Mouse (Mus musculus) C2C12 (cell line): ENCODE results near the gene Zdhhc18.

Source experiments
- CEBPB ChIP-seq: IDR thresholded peaks from one replicate; pipeline ENCODE4 v1.6.1; 2011; ENCODE audit warnings: low read depth, mild to moderate bottlenecking, control low read depth, moderate library complexity
- CTCF ChIP-seq: IDR thresholded peaks from one replicate; pipeline ENCODE4 v1.5.1; 2011; ENCODE audit not compliant: control insufficient read depth, insufficient read depth, insufficient read length
- MAX ChIP-seq: IDR thresholded peaks from one replicate; pipeline ENCODE4 v1.6.1; 2011; ENCODE audit warnings: mild to moderate bottlenecking, control low read depth
- USF1 ChIP-seq: IDR thresholded peaks from one replicate; pipeline ENCODE4 v1.6.1; 2011; ENCODE audit warnings: low read depth, mild to moderate bottlenecking, control low read depth, moderate library complexity

DNA sequence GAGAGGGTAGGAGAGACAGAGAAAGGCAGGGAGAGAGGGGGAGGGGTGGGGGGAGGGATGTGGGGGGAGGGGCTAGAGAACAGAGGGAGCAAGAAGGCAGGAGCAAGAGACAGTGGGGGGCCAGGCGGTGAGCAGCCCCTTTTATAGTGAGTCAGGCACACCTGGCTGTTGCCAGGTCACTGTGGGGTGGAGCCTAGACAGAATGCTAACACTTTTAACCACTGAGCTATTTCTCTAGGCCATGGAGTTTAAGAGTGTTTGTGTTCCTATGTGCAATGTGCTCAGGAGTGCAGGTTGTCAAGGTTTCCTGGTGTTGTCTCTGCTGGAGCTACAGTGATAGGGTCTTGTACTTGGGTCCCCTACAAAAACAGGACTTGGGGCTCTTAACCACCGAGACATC, 8.8 kb upstream of the Zdhhc18 start:
- TF ChIP-seq CTCF (no peak), MAX (no peak), USF1 (no peak), CEBPB (no peak)
